Mouse (Mus musculus) monocyte, adult 2 months (primary cell): ENCODE results near the gene Ets1.

Source experiments
- DNase-seq, 2 experiments: peaks; one replicate each; pipeline ENCODE4 v3.0.0; 2022; ENCODE audit warnings: low spot score in 2 of 2, low read depth in 1 of 2

The Ets1 gene

DNA sequence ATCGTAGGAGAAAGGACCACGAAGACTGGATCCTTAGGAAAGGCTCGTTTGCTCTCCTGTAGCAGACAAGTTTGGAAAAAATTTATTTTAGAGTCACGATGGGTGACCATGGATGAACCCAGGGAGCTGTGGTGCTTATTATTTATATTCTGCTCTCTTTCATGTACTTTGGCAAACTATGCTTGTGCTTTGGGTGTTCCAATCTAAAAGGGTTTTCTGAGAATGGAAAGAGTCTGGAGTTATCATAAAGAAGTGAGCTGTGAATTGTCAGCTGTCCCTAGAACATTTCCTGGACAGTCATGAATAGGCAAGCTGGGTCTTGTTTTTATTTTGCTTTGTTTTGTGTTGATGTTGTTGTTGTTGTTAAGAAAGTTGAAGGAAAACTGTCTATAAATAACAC, 92.8 kb downstream of the Ets1 start:
- DNase-seq = no peak

GRCm38 (mm10) chr9:32729207-32729606, 93.2 kb downstream of the Ets1 start:
- DNase-seq = no peak

GRCm38 (mm10) chr9:32730001-32730655, 94.1 kb downstream of the Ets1 start:
- DNase-seq = no peak

DNA sequence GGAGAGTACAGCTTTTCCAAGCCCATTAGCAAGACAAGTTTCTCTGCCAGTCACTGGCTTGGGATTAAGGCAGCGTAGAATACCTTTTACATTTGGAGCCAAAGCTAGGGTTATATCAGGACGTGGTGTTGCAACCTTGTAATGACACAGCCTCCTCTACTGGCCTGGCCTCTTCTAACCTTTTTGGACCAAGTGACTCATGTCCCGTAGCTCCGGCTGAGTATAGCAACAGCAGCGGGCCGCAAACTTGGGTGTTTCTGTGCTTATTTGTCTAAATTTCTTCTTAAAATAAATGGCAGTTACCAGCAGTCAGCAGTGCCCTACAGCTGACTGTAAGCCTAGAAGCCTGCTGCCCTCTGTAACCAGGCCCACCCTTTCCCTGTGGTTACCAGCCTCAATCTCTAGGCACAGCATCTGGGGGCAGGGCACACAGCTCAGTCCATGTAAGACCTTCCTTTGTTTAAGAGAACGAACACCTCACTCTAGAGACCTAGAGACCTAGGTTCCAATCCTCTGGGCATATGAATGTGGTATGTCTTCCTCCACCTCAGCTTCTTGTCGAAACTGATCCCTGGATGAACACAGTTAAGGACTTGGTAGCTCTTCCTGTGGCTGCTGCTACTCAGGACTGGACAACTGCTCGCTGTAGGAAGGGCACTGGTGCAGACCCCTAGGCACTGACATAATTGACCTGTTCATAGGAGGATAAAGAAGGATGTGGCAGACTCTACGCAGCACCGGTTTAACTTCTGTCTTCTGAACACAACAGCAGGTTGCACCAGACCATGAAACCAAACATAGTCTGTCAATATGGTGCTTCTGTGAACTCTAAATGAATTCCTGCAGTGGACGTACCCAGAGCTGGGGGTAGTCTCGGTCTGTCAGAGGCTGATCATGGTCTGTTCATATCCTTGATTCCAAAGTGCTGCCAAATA, 94.9 kb downstream of the Ets1 start:
- no peak for DNase-seq

GRCm38 (mm10) chr9:32731787-32732186, 95.8 kb downstream of the Ets1 start:
- no peak for DNase-seq

GRCm38 (mm10) chr9:32735071-32735470, 99.0 kb downstream of the Ets1 start:
- DNase-seq = no peak

- DNase-seq = no peak
Observed at GRCm38 (mm10) chr9:32736051-32736450, 100.0 kb downstream of the Ets1 start.

DNA sequence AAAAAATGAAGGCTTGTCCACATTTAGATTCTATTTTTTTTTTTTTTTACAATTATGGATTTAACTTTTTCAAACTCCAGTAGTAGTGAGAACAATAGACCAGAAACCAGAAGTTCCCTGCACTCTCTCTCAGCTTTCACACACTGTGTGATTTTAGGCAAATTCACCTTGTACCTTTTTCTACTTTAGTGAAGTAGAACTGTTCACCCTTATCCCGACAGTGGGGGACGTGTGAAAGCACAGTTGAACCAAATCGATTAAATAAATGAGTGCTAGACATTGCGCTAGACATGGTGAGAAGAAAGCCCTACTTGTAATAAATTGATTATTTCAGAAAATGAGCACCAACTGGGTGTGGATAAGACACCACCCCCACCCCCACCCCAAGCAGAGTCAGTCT, 104.0 kb downstream of the Ets1 start:
- DNase-seq = no peak

DNA sequence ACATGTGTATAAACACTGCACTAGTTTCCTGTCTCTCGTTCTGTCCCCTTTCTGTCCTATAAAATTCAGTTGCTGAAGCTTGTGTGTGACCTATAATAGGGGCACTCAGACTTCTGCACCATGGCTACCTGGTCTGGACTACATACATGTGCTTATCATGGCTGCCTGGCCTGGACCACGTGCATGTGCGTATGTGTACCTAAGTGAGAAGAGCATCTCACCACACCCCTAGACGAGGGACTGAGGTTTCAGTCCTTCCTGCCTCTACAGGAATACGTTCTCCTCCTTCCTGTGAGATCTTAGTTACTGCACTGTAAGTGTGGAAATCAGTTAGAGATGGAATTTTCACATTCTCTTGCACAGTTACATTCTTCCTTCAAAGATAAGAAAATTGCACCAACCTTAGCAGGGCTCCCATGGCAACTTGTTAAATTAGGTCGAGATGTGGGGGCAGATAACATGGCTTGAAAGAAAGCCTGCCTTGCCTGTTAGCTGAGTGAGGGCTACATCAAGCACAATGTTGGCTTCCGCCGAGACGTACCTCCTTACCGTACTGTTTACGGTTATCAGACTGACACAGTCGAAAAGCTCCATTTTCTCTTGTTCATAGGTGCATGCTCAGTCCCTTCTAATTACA, 104.8 kb downstream of the Ets1 start:
- DNase-seq = no peak

DNA sequence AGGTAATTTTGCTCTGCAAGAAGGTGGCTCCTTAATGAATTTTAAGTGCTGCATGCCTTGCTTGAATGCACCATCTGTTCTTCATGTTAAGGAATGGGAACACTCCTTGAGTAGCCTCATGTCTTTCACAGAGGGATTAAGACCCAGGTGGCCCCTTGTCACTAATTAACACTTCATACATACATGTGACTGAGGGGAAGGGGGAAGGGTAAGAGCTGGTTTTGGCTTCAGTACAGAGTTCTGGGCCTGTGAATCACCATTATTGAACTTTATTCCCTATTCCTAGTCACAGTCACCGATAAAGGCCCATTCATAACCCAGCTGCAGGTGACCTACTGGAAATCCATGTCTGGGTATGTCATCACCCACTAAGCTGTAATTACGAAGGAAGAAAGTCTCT, 105.7 kb downstream of the Ets1 start:
- DNase-seq = no peak

DNA sequence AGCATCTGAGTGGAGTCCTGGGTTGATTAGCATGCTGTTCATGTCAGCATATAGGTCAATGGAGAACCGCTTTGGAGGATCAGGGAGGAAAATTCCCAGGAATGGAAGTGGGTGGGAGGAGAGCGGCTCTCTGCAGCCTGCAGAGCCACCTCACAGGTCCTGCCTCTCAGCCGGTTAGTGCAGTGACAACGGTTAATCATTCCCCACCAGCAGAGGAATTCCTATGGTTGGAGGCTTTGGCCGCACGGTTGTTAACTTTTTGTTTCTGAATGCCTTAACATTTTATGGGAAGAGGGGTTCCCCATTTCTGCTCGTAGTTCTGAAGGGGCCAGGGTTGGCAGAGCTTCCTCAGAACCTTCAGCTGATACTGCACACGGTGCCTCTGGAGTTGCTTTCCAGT, 107.1 kb downstream of the Ets1 start:
- no peak for DNase-seq

GRCm38 (mm10) chr9:32743642-32744161, 107.7 kb downstream of the Ets1 start:
- no peak for DNase-seq

- no peak for DNase-seq
Observed at GRCm38 (mm10) chr9:32744288-32744687, 108.3 kb downstream of the Ets1 start.

DNA sequence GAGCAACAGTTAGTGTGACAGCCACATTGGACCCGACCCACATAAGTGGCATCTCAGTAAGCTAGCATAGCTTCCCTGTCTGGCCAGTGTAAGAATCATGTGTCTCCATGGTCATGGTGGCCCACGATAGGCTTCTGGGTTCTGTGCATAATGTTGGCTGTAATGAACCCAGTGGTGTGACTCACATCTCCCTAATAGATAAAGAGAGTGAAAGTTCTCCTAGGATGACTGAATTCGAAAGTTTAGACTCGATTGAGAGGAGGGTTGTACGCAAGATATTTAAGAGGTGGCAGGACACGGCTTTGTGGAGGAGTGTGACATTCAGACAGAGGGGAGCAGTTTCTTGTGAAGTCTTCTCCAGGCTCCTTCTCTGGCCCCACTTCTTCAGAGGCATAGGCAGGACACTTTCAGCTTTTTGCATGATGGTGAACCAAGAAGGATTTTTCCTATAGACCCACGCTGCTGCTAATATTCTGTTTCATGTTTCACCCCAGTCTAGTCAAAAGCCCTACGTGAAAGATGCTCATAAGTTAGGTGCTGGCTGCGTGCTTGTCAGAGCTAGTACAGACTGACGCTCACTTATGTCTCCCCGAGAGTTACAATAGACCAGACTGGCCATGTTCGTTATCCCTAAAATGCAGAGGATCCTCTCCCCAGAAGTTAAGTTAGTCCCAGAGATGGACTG, 109.2 kb downstream of the Ets1 start:
- no peak for DNase-seq

DNA sequence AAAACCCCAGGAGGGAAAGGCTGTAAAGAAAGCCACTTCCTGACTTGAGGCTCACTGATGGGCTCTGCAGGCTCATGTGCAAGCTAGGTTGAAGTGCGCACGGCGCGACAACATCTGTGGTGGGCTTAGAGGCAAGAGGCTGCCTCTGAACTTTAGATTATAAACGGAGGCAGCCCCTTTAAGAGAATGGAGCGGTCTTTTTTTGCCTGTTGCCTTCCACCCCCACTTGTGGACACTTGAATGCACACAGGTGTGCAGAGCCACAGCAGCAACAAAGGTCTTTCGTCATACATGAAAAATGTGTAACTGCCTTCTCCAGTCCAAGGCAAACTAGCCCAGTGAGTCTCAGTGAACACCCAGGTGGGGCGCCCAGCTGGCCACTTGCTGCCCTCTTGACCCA, 110.0 kb downstream of the Ets1 start:
- no peak for DNase-seq

DNA sequence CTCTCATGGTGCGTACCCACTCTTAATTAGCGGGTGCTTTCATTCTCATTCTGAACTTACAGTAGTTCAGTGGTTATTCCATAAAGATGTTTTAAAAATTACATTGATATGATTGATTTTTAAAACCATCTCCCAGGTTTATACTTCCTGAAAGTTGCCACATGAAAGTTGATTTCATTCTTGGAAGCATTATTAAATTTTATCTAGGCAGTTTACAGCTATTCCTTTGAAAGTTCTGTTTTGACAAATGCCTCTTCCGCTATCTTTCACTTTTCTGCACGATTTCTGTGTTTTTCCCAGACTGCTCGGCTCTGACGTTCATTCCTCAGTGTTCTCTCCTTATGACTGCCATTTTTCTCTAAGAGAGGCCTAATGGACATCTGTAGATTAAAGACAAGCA, 110.6 kb downstream of the Ets1 start:
- DNase-seq = no peak

DNA sequence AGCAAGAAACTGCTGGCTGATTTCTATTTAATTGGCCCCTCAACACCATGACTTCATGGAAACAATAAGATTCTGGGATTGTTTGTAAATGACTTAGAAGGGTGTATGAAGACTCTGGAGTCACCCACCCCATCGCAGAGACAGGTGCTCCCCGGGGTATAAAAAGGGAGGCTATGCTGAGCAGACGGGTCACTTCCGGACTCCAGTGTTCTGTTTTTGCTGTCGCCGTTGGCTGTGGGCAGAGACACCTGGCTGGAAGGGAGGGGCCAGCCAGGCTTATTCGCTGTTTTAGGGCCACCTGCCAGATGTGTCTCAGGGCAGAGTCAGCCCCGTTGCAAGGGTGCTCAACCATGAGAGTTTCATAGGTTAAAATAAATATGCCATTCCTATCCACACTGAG, 111.6 kb downstream of the Ets1 start:
- no peak for DNase-seq

- DNase-seq = no peak
Observed at GRCm38 (mm10) chr9:32748552-32748951, 112.5 kb downstream of the Ets1 start.

DNA sequence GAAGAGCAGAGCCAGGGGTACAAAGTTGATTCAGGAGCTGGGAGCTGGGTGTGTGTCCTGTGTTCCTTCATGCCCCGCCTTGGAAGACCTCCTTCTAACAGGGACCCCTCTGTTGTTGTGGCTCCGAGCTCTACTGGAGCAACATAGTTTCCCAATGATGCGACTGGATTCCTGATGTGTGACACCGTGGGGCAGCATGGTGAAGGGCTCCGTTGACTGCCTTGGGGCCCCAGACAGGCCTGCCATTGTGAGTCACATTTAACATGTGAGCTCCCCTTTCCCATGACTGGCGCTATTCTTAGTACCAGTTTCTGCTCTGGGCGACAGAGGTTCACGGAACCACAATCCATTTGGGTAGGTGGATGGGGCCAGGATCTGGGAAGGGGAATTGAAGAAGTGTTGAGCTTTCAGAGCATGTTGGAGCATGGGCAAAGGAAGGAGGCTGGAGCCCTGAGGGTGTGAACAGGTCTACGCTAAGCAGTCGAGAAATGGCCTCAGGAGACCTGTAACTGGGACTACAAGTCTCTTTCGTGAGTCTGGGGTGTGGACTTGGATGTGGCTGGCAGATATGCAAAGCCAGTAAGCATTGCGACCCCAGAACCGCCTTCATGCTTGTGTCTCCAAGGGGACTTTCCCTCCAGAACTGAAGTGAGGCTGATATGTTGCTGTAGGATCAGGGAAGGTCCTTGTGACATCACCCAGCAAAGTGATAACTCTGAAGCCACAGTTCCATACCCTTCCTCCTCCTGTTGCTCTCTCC, 113.9 kb downstream of the Ets1 start:
- no peak for DNase-seq

DNA sequence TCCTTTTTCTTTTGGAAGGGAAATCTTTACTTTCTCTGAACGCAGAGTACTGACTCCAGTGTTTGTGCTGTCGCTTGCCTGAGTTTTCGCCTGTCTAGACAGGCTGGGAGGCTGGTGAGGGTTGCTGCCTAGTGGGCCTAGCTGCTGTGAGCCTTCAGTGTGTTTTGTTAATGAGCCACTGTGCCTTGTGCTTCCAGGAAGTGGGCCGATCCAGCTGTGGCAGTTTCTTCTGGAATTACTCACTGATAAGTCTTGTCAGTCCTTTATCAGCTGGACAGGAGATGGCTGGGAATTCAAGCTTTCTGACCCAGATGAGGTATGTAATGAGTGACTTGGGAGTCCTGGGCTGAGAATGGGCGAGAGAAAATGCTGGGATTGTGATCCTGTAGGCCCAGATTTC, 116.6 kb downstream of the Ets1 start:
- no peak for DNase-seq

DNA sequence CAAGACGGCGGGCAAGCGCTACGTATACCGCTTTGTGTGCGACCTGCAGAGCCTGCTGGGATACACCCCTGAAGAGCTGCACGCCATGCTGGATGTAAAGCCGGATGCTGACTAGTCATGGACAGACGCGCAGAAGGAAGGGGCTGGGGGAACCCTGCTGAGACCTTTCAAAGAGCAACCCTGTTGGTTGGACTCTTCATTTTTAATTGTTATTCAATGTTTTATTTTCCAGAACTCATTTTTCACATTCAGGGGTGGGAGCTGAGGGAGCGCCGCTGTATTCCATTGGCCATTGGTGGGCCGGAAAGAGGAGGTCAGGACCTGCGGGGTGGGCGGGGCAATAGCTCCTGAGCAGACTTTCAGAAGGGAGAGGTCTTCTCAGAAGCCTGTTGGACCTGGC, 118.3 kb downstream of the Ets1 start:
- DNase-seq = no peak
